Mouse (Mus musculus): ENCODE measurements at regions not wholly inside any gene's neighbourhood (a gene's known extent, or its start where the extent isn't known, plus 50 kb on each side); places are given as distances from the start of the nearest gene placed in this dataset.
"Not testable (repeated sequence)": the region's sequence is repeated elsewhere in the genome, so short reads cannot be mapped to it uniquely, and the experiment has no call there.

GRCm38 (mm10) chrX:162286155-162286554 lies 126.6 kb upstream of the Nhs start:
- not testable (repeated sequence) for H3K4me2 ChIP-seq (ENCODE audit: low read length); H3K4me1 ChIP-seq (ENCODE audit: control insufficient read depth, insufficient read depth, low read length); H3K36me3 ChIP-seq (ENCODE audit: control insufficient read depth, insufficient read depth, low read length); H3K4me3 ChIP-seq (ENCODE audit: low read depth, low read length); H3K9ac ChIP-seq (ENCODE audit: low read length); H3K9me3 ChIP-seq (replicated peaks; ENCODE audit: control insufficient read depth, low read length); H3K27ac ChIP-seq (ENCODE audit: low read depth, low read length); DNase-seq (ENCODE audit: low spot score); H3K27me3 ChIP-seq (replicated peaks; ENCODE audit: control insufficient read depth, insufficient read depth, low read length); ATAC-seq

DNA sequence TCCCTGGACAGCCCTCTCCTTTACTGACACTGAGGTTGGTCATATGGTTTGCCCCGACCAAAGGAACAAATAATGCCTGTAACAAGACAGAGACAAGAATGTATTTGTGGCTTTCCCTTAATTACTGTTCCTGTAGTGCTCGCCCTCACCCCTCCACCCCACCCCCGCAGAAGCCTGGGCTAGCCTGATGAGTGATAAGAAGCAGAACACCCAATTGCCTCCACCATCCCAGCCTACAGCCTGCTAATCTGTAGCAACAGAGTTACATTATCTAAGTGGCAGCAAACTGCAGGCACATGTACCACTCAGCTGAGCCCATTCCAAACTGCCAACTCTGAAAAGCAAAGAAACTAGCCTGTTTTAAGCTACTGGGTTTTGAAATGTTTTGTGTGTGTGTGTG lies 124.7 kb upstream of the Nhs start:
- no peaks in the 10 kb centered on the region for H3K36me3 ChIP-seq (ENCODE audit: control insufficient read depth, insufficient read depth, low read length)
- 78% methylated on average over 3 of the region's 3 CpGs for WGBS
- ATAC-seq = no peak
- no peaks in the 10 kb centered on the region for H3K4me1 ChIP-seq (ENCODE audit: control insufficient read depth, insufficient read depth, low read length)
- no peak overlapping the region for H3K9ac ChIP-seq (ENCODE audit: low read length)
- H3K27ac ChIP-seq (ENCODE audit: low read depth, low read length) = no peak overlapping the region
- H3K4me2 ChIP-seq (ENCODE audit: low read length) = no peak overlapping the region
- H3K4me3 ChIP-seq (ENCODE audit: low read depth, low read length) = no peak overlapping the region
- H3K9me3 ChIP-seq (replicated peaks; ENCODE audit: control insufficient read depth, low read length) = no peaks in the 10 kb centered on the region
- no peaks in the 10 kb centered on the region for H3K27me3 ChIP-seq (replicated peaks; ENCODE audit: control insufficient read depth, insufficient read depth, low read length)
- DNase-seq (ENCODE audit: low spot score) = no peak

GRCm38 (mm10) chrX:162282690-162283089 lies 123.2 kb upstream of the Nhs start:
- whole genome bisulfite sequencing = 94% methylated on average over 3 of the region's 3 CpGs

DNA sequence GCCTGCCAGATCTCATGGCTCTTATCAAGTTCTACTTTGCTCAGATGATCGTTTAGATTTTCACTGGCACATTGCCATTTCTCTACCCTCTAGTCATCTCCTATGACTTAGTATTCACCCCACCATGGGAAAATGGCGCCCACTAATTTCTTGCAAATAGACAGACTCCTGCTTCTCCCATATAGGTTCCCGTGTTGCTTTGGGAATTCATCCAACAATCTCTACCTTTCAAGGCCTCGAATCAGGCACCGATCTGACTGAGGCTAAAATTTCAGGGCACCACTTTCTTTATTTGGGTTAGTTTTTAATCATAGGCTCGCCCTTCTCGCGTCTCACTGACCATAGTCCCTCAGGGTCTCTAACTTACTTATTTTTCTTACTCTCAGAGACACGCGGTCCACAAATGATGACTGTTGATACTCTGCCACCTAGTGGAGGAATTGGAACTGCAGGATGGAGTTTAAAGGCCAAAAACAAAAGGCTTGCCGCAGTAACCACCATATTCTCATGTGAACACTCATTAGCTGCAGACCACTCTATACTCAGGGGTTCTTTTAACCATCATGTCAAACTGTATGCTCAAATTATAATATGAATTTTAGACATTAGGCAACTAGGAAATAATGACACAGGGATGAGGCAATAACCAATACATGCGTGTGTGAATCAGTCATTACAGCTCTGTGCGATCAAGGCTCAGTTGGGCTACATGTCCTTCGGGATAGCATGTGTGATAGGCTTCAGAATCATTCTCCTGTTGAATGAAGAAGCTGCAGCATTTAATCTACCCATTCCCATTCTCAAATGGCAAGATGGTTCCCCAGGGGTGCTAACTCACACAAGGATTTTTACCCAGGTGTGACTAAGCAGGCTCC lies 119.5 kb upstream of the Nhs start:
- peak; percentile 68 for ATAC-seq
- no peaks in the 10 kb centered on the region for H3K27me3 ChIP-seq (replicated peaks; ENCODE audit: control insufficient read depth, insufficient read depth, low read length)
- 50% methylated on average over 14 of the region's 14 CpGs for WGBS

More at GRCm38 (mm10) chrX:162282690-162283089, 123.2 kb upstream of the Nhs start:
- Histone ChIP-seq H3K9me3 (replicated peaks; ENCODE audit: control insufficient read depth, low read length) (no peaks in the 10 kb centered on the region), H3K4me2 (ENCODE audit: low read length) (no peak overlapping the region), H3K9ac (ENCODE audit: low read length) (no peak overlapping the region), H3K36me3 (ENCODE audit: control insufficient read depth, insufficient read depth, low read length) (no peaks in the 10 kb centered on the region), H3K4me3 (ENCODE audit: low read depth, low read length) (no peak overlapping the region), H3K4me1 (ENCODE audit: control insufficient read depth, insufficient read depth, low read length) (no peaks in the 10 kb centered on the region), H3K27ac (ENCODE audit: low read depth, low read length) (no peak overlapping the region), H3K27me3 (replicated peaks; ENCODE audit: control insufficient read depth, insufficient read depth, low read length) (no peaks in the 10 kb centered on the region)
- no peak for ATAC-seq
- DNase-seq (ENCODE audit: low spot score) = no peak

DNA sequence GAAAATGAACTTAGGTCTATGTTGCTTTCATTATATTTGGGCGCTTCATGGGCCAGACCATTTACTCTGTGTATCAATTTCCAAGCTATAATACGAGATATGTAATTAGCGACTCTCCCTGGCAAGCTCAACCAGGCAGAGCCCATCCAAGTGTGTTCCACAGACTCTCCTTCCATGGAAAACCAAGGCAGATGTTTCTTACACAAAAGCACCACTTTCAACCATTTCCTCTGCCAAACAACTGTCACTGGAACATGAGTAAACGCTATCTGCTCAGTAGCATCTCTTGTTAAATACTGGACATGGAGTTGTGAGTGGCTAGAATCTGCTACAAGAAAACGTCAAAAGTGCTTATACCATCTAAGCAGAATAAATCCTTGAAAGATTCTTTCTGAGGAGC lies 115.1 kb upstream of the Nhs start:
- H3K27ac ChIP-seq (ENCODE audit: low read depth, low read length) = no peak overlapping the region
- H3K4me2 ChIP-seq (ENCODE audit: low read length) = no peak overlapping the region
- DNase-seq (ENCODE audit: low spot score) (no peak), ATAC-seq (no peak)
- no peak overlapping the region for H3K4me3 ChIP-seq (ENCODE audit: low read depth, low read length)
- H3K9ac ChIP-seq (ENCODE audit: low read length) = no peak overlapping the region
- no peaks in the 10 kb centered on the region for H3K4me1 ChIP-seq (ENCODE audit: control insufficient read depth, insufficient read depth, low read length)
- H3K36me3 ChIP-seq (ENCODE audit: control insufficient read depth, insufficient read depth, low read length) = no peaks in the 10 kb centered on the region
- no peaks in the 10 kb centered on the region for H3K27me3 ChIP-seq (replicated peaks; ENCODE audit: control insufficient read depth, insufficient read depth, low read length)
- no peaks in the 10 kb centered on the region for H3K9me3 ChIP-seq (replicated peaks; ENCODE audit: control insufficient read depth, low read length)
- WGBS = 80% methylated on average over 5 of the region's 5 CpGs

More for the DNA sequence above, 119.5 kb upstream of the Nhs start:
- Histone ChIP-seq H3K27ac (ENCODE audit: low read depth, low read length) (no peak overlapping the region), H3K9ac (ENCODE audit: low read length) (no peak overlapping the region), H3K4me1 (ENCODE audit: control insufficient read depth, insufficient read depth, low read length) (no peaks in the 10 kb centered on the region), H3K36me3 (ENCODE audit: control insufficient read depth, insufficient read depth, low read length) (no peaks in the 10 kb centered on the region), H3K4me2 (ENCODE audit: low read length) (no peak overlapping the region), H3K9me3 (replicated peaks; ENCODE audit: control insufficient read depth, low read length) (no peaks in the 10 kb centered on the region), H3K4me3 (ENCODE audit: low read depth, low read length) (no peak overlapping the region)
- DNase-seq (ENCODE audit: low spot score) = peak; percentile 76

GRCm38 (mm10) chrX:162271189-162271588 lies 111.7 kb upstream of the Nhs start:
- Histone ChIP-seq H3K4me1 (ENCODE audit: control insufficient read depth, insufficient read depth, low read length) (no peaks in the 10 kb centered on the region), H3K36me3 (ENCODE audit: control insufficient read depth, insufficient read depth, low read length) (no peaks in the 10 kb centered on the region), H3K9me3 (replicated peaks; ENCODE audit: control insufficient read depth, low read length) (no peaks in the 10 kb centered on the region), H3K9ac (ENCODE audit: low read length) (no peak overlapping the region), H3K4me3 (ENCODE audit: low read depth, low read length) (no peak overlapping the region), H3K4me2 (ENCODE audit: low read length) (no peak overlapping the region), H3K27ac (ENCODE audit: low read depth, low read length) (no peak overlapping the region), H3K27me3 (replicated peaks; ENCODE audit: control insufficient read depth, insufficient read depth, low read length) (no peaks in the 10 kb centered on the region)
- 77% methylated on average over 2 of the region's 2 CpGs for WGBS
- ATAC-seq = no peak
- DNase-seq (ENCODE audit: low spot score) = no peak

- Histone ChIP-seq H3K4me1 (ENCODE audit: control insufficient read depth, insufficient read depth, low read length) (no peaks in the 10 kb centered on the region), H3K4me3 (ENCODE audit: low read depth, low read length) (no peak overlapping the region), H3K27me3 (replicated peaks; ENCODE audit: control insufficient read depth, insufficient read depth, low read length) (no peaks in the 10 kb centered on the region), H3K9ac (ENCODE audit: low read length) (no peak overlapping the region), H3K9me3 (replicated peaks; ENCODE audit: control insufficient read depth, low read length) (no peaks in the 10 kb centered on the region), H3K27ac (ENCODE audit: low read depth, low read length) (no peak overlapping the region), H3K36me3 (ENCODE audit: control insufficient read depth, insufficient read depth, low read length) (no peaks in the 10 kb centered on the region), H3K4me2 (ENCODE audit: low read length) (no peak overlapping the region)
- ATAC-seq = no peak
- WGBS = 88% methylated on average over 1 of the region's 1 CpGs
- no peak for DNase-seq (ENCODE audit: low spot score)
Measured at GRCm38 (mm10) chrX:162268918-162269317, 109.4 kb upstream of the Nhs start.

DNA sequence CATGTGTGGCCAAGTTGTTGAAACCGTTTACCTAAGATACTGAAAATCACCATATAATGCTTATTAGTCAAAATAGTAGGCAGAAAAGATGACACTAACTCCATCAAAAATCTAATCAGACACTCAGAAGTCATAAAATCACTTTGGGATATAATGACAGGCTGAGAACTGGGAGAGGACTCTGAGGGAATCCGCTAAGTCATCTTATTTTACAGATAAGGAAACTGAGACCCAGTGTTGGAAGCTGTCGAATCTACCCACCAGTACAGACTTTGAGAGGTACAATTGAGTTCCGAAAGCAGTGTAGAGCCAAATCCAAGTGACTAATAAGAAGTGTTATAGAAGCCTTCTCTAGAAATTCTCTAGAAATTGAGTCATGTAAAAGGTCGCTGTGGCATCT lies 108.6 kb upstream of the Nhs start:
- 79% methylated on average over 5 of the region's 5 CpGs for whole genome bisulfite sequencing
- no peak overlapping the region for H3K4me3 ChIP-seq (ENCODE audit: low read depth, low read length)
- no peak for DNase-seq (ENCODE audit: low spot score)

DNA sequence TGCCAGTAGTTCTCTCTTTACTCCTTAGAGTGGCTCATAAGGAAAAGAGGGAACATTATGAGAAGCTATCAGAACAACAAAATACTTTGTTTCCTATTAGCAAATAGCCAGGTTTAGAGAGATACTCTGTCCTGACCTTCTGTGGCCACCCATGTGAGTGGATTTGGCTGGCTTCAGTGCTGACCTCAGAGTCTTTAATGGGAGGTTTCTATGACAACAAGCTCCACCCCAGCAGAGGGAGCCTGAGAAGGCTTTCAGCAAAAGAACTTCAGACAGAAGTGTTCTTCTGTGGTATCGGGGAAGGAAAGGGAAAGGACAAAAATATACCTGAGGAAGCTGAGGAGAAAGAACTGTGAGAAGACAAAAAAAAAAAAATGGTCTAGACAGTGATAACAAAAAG lies 108.1 kb upstream of the Nhs start:
- 35% methylated on average over 1 of the region's 1 CpGs for WGBS
- no peaks in the 10 kb centered on the region for H3K36me3 ChIP-seq (ENCODE audit: control insufficient read depth, insufficient read depth, low read length)
- ATAC-seq = no peak
- DNase-seq (ENCODE audit: low spot score) = peak; percentile 60
- no peaks in the 10 kb centered on the region for H3K9me3 ChIP-seq (replicated peaks; ENCODE audit: control insufficient read depth, low read length)
- H3K4me2 ChIP-seq (ENCODE audit: low read length) = no peak overlapping the region
- no peaks in the 10 kb centered on the region for H3K27me3 ChIP-seq (replicated peaks; ENCODE audit: control insufficient read depth, insufficient read depth, low read length)
- no peak overlapping the region for H3K4me3 ChIP-seq (ENCODE audit: low read depth, low read length)
- H3K9ac ChIP-seq (ENCODE audit: low read length) = no peak overlapping the region
- no peak overlapping the region for H3K27ac ChIP-seq (ENCODE audit: low read depth, low read length)
- H3K4me1 ChIP-seq (ENCODE audit: control insufficient read depth, insufficient read depth, low read length) = no peaks in the 10 kb centered on the region

More for the DNA sequence above, 108.6 kb upstream of the Nhs start:
- no peak overlapping the region for H3K4me2 ChIP-seq (ENCODE audit: low read length)
- no peaks in the 10 kb centered on the region for H3K9me3 ChIP-seq (replicated peaks; ENCODE audit: control insufficient read depth, low read length)
- no peaks in the 10 kb centered on the region for H3K36me3 ChIP-seq (ENCODE audit: control insufficient read depth, insufficient read depth, low read length)
- no peaks in the 10 kb centered on the region for H3K27me3 ChIP-seq (replicated peaks; ENCODE audit: control insufficient read depth, insufficient read depth, low read length)
- no peak overlapping the region for H3K27ac ChIP-seq (ENCODE audit: low read depth, low read length)
- no peaks in the 10 kb centered on the region for H3K4me1 ChIP-seq (ENCODE audit: control insufficient read depth, insufficient read depth, low read length)
- no peak overlapping the region for H3K9ac ChIP-seq (ENCODE audit: low read length)
- no peak for ATAC-seq
